Mouse (Mus musculus): ENCODE results near the gene Baz2a. TPM values are rescaled to one million over a fixed set of nuclear protein-coding genes. Genes with fewer than 3 reads are reported as not detected.

The Baz2a gene
- total and polyA plus RNA-seq, 3 experiments: 16.6 to 116 (median 34.7) TPM

Other genes with a start within 250 kb of the Baz2a start
Only the 20 nearest of the 21 such genes appear.
- not detected in 2 replicates for gene Rdh19, start 241.6 kb upstream of the Baz2a start, total RNA-seq (2014; fragmentation: Nextera tagmentation)
- 0.11 TPM in 1 of 2 replicates, not detected in the other for gene Rdh19, start 241.6 kb upstream of the Baz2a start, total RNA-seq (2017)
- gene Rdh19, start 241.6 kb upstream of the Baz2a start, polyA plus RNA-seq (2012): not detected in 2 replicates
- 0.97 TPM in 1 of 2 replicates, not detected in the other for gene Rdh16f2, start 225.1 kb upstream of the Baz2a start, total RNA-seq (2014; fragmentation: Nextera tagmentation)
- gene Rdh16f2, start 225.1 kb upstream of the Baz2a start, total RNA-seq (2017): 0.23 and 0.87 TPM in 2 replicates
- gene Rdh16f2, start 225.1 kb upstream of the Baz2a start, polyA plus RNA-seq (2012): 0.07 TPM in 1 of 2 replicates, not detected in the other
- not detected in 2 replicates for gene Rdh7, start 202.8 kb upstream of the Baz2a start, total RNA-seq (2014; fragmentation: Nextera tagmentation)
- gene Rdh7, start 202.8 kb upstream of the Baz2a start, total RNA-seq (2017): not detected in 2 replicates
- gene Rdh7, start 202.8 kb upstream of the Baz2a start, polyA plus RNA-seq (2012): not detected in 2 replicates
- gene Sdr9c7, start 193.1 kb upstream of the Baz2a start, total RNA-seq (2014; fragmentation: Nextera tagmentation): not detected in 2 replicates
- 0.05 TPM in 1 of 2 replicates, not detected in the other for gene Sdr9c7, start 193.1 kb upstream of the Baz2a start, total RNA-seq (2017)
- not detected in 2 replicates for gene Sdr9c7, start 193.1 kb upstream of the Baz2a start, polyA plus RNA-seq (2012)
- gene Hsd17b6, start 84.0 kb upstream of the Baz2a start, total RNA-seq (2014; fragmentation: Nextera tagmentation): not detected in 2 replicates
- 0.05 TPM in 1 of 2 replicates, not detected in the other for gene Hsd17b6, start 84.0 kb upstream of the Baz2a start, total RNA-seq (2017)
- gene Hsd17b6, start 84.0 kb upstream of the Baz2a start, polyA plus RNA-seq (2012): not detected in 2 replicates
- 83.3 and 97.0 TPM in 2 replicates for gene Prim1, start 76.4 kb upstream of the Baz2a start, total RNA-seq (2014; fragmentation: Nextera tagmentation)
- gene Prim1, start 76.4 kb upstream of the Baz2a start, total RNA-seq (2017): 134 TPM in 2 replicates
- 3.7 and 5.8 TPM in 2 replicates for gene Prim1, start 76.4 kb upstream of the Baz2a start, polyA plus RNA-seq (2012)
- gene Naca, start 56.0 kb upstream of the Baz2a start, total RNA-seq (2014; fragmentation: Nextera tagmentation): 544 and 609 TPM in 2 replicates
- gene Naca, start 56.0 kb upstream of the Baz2a start, total RNA-seq (2017): 1,963 and 1,995 TPM in 2 replicates
- gene Naca, start 56.0 kb upstream of the Baz2a start, polyA plus RNA-seq (2012): 99.4 and 167 TPM in 2 replicates
- gene Ptges3, start 32.6 kb upstream of the Baz2a start, total RNA-seq (2014; fragmentation: Nextera tagmentation): 209 and 228 TPM in 2 replicates
- 269 and 315 TPM in 2 replicates for gene Ptges3, start 32.6 kb upstream of the Baz2a start, total RNA-seq (2017)
- 268 and 269 TPM in 2 replicates for gene Ptges3, start 32.6 kb upstream of the Baz2a start, polyA plus RNA-seq (2012)
- 2,076 and 2,077 TPM in 2 replicates for gene Atp5b, start 8.3 kb upstream of the Baz2a start, total RNA-seq (2014; fragmentation: Nextera tagmentation)
- gene Atp5b, start 8.3 kb upstream of the Baz2a start, total RNA-seq (2017): 2,841 and 2,974 TPM in 2 replicates
- gene Atp5b, start 8.3 kb upstream of the Baz2a start, polyA plus RNA-seq (2012): 1,412 and 1,783 TPM in 2 replicates
- 28.1 and 32.1 TPM in 2 replicates for gene Rbms2, start 88.7 kb downstream of the Baz2a start, total RNA-seq (2014; fragmentation: Nextera tagmentation)
- gene Rbms2, start 88.7 kb downstream of the Baz2a start, total RNA-seq (2017): 7.1 and 8.3 TPM in 2 replicates
- 9.3 and 11.3 TPM in 2 replicates for gene Rbms2, start 88.7 kb downstream of the Baz2a start, polyA plus RNA-seq (2012)
- 10.7 and 15.0 TPM in 2 replicates for gene Gls2, start 102.9 kb downstream of the Baz2a start, total RNA-seq (2014; fragmentation: Nextera tagmentation)
- gene Gls2, start 102.9 kb downstream of the Baz2a start, total RNA-seq (2017): 4.0 and 5.3 TPM in 2 replicates
- 11.1 and 14.6 TPM in 2 replicates for gene Gls2, start 102.9 kb downstream of the Baz2a start, polyA plus RNA-seq (2012)
- 11.5 and 13.9 TPM in 2 replicates for gene Spryd4, start 120.2 kb downstream of the Baz2a start, total RNA-seq (2014; fragmentation: Nextera tagmentation)
- 18.8 and 23.3 TPM in 2 replicates for gene Spryd4, start 120.2 kb downstream of the Baz2a start, total RNA-seq (2017)
- gene Spryd4, start 120.2 kb downstream of the Baz2a start, polyA plus RNA-seq (2012): 3.2 and 4.4 TPM in 2 replicates
- gene Mip, start 134.3 kb downstream of the Baz2a start, total RNA-seq (2014; fragmentation: Nextera tagmentation): not detected in 2 replicates
- gene Mip, start 134.3 kb downstream of the Baz2a start, total RNA-seq (2017): 0.05 TPM in 1 of 2 replicates, not detected in the other
- gene Mip, start 134.3 kb downstream of the Baz2a start, polyA plus RNA-seq (2012): 0.02 TPM in 1 of 2 replicates, not detected in the other
- 28.1 and 32.6 TPM in 2 replicates for gene Timeless, start 140.5 kb downstream of the Baz2a start, total RNA-seq (2014; fragmentation: Nextera tagmentation)
- gene Timeless, start 140.5 kb downstream of the Baz2a start, total RNA-seq (2017): 43.8 and 61.4 TPM in 2 replicates
- 44.2 and 46.7 TPM in 2 replicates for gene Timeless, start 140.5 kb downstream of the Baz2a start, polyA plus RNA-seq (2012)
- gene Apon, start 162.5 kb downstream of the Baz2a start, total RNA-seq (2014; fragmentation: Nextera tagmentation): not detected in 2 replicates
- gene Apon, start 162.5 kb downstream of the Baz2a start, total RNA-seq (2017): 0.17 and 0.27 TPM in 2 replicates
- 0.04 TPM in 1 of 2 replicates, not detected in the other for gene Apon, start 162.5 kb downstream of the Baz2a start, polyA plus RNA-seq (2012)
- gene Apof, start 177.1 kb downstream of the Baz2a start, total RNA-seq (2014; fragmentation: Nextera tagmentation): not detected in 2 replicates
- gene Apof, start 177.1 kb downstream of the Baz2a start, total RNA-seq (2017): 0.12 and 0.16 TPM in 2 replicates
- gene Apof, start 177.1 kb downstream of the Baz2a start, polyA plus RNA-seq (2012): not detected in 2 replicates
- 23.3 and 24.5 TPM in 2 replicates for gene Stat2, start 179.0 kb downstream of the Baz2a start, total RNA-seq (2014; fragmentation: Nextera tagmentation)
- 15.0 and 16.7 TPM in 2 replicates for gene Stat2, start 179.0 kb downstream of the Baz2a start, total RNA-seq (2017)
- gene Stat2, start 179.0 kb downstream of the Baz2a start, polyA plus RNA-seq (2012): 10.0 and 10.7 TPM in 2 replicates
- not detected in 2 replicates for gene Il23a, start 207.2 kb downstream of the Baz2a start, total RNA-seq (2014; fragmentation: Nextera tagmentation)
- gene Il23a, start 207.2 kb downstream of the Baz2a start, total RNA-seq (2017): 0.16 TPM in 1 of 2 replicates, not detected in the other
- 0.03 TPM in 1 of 2 replicates, not detected in the other for gene Il23a, start 207.2 kb downstream of the Baz2a start, polyA plus RNA-seq (2012)
- 23.2 and 30.2 TPM in 2 replicates for gene Pan2, start 211.8 kb downstream of the Baz2a start, total RNA-seq (2014; fragmentation: Nextera tagmentation)
- 13.8 TPM in 2 replicates for gene Pan2, start 211.8 kb downstream of the Baz2a start, total RNA-seq (2017)
- 3.4 and 3.6 TPM in 2 replicates for gene Pan2, start 211.8 kb downstream of the Baz2a start, polyA plus RNA-seq (2012)
- gene Cnpy2, start 230.9 kb downstream of the Baz2a start, total RNA-seq (2014; fragmentation: Nextera tagmentation): 57.9 and 91.2 TPM in 2 replicates
- gene Cnpy2, start 230.9 kb downstream of the Baz2a start, total RNA-seq (2017): 74.0 and 77.3 TPM in 2 replicates
- gene Cnpy2, start 230.9 kb downstream of the Baz2a start, polyA plus RNA-seq (2012): 60.5 and 74.4 TPM in 2 replicates

Data from G1E (cell line).